7 mouse cellular contexts compared by ENCODE assay signal in genomic region chr3:152210728-152211391, GRCm38 (mm10). TPM values are rescaled to one million over a fixed set of nuclear protein-coding genes. Genes with fewer than 3 reads are reported as not detected.
DNase-seq lines count a peak whose midpoint lies in the region; ATAC-seq lines count a peak whose summit lies in the region.

No protein-coding gene starts in this region.

- peak; percentile 73 to 77 for DNase-seq in adrenal gland, adult 18-20 months (ENCODE audit: low spot score in 2 of 2)
- peak; percentile 73 for DNase-seq in embryo, embryonic 11 days
- peak; percentile 64 for DNase-seq in gastrocnemius, postnatal 25 days
- peak; percentile 80 for DNase-seq in limb, embryonic 11.5 days (ENCODE audit: low spot score)
- peak; percentile 59 for DNase-seq in spleen, adult 12 weeks (ENCODE audit: low spot score)

- peak overlapping the region; percentile 84 for H3K4me2 ChIP-seq in intestine, embryonic 15.5 days (replicated peaks)
- H3K4me2 ChIP-seq in limb, embryonic 11.5 days (ENCODE audit: low read depth, severe bottlenecking) = peak overlapping the region; percentile 87
- peak overlapping the region; percentile 95 for H3K4me2 ChIP-seq in midbrain, embryonic 12.5 days (replicated peaks)

- H3K36me3 ChIP-seq in intestine, embryonic 15.5 days = no peaks in the 10 kb centered on the region
- H3K36me3 ChIP-seq in limb, embryonic 11.5 days (ENCODE audit: control insufficient read depth, insufficient read depth, low read length) = peaks cover 3% of the 10 kb centered on the region; the same call in 1 of the 2 replicates
- H3K36me3 ChIP-seq in midbrain, embryonic 12.5 days = peaks cover 5% of the 10 kb centered on the region

- H3K9ac ChIP-seq in intestine, embryonic 15.5 days = peak overlapping the region; percentile 100
- H3K9ac ChIP-seq in limb, embryonic 11.5 days (ENCODE audit: low read length) = peak overlapping the region; percentile 100
- peak overlapping the region; percentile 99 for H3K9ac ChIP-seq in midbrain, embryonic 12.5 days (replicated peaks)

- H3K27me3 ChIP-seq in intestine, embryonic 15.5 days (replicated peaks) = no peaks in the 10 kb centered on the region
- no peaks in the 10 kb centered on the region for H3K27me3 ChIP-seq in limb, embryonic 11.5 days (ENCODE audit: control insufficient read depth, insufficient read depth, low read length)
- no peaks in the 10 kb centered on the region for H3K27me3 ChIP-seq in midbrain, embryonic 12.5 days

- peaks cover 16% of the 10 kb centered on the region; the same call in 1 of the 2 replicates for H3K4me1 ChIP-seq in intestine, embryonic 15.5 days (replicated peaks)
- peaks cover 9% of the 10 kb centered on the region; the same call in 1 of the 2 replicates for H3K4me1 ChIP-seq in limb, embryonic 11.5 days (ENCODE audit: control insufficient read depth, insufficient read depth, low read length)
- peaks cover 27% of the 10 kb centered on the region for H3K4me1 ChIP-seq in midbrain, embryonic 12.5 days

- peak overlapping the region; percentile 96 for H3K4me3 ChIP-seq in intestine, embryonic 15.5 days (replicated peaks)
- peak overlapping the region; percentile 96 for H3K4me3 ChIP-seq in limb, embryonic 11.5 days (ENCODE audit: low read depth, low read length)
- H3K4me3 ChIP-seq in midbrain, embryonic 12.5 days = peak overlapping the region; percentile 99

- peak; percentile 70 for ATAC-seq in intestine, embryonic 15.5 days
- ATAC-seq in limb, embryonic 11.5 days (ENCODE audit: insufficient number of reproducible peaks, low FRiP score, low TSS enrichment, low read depth) = peak; percentile 58
- peak; percentile 61 for ATAC-seq in midbrain, embryonic 12.5 days (ENCODE audit: low FRiP score, low read depth)

- WGBS in intestine, embryonic 15.5 days = under 1% methylated on average over 64 of the region's 68 CpGs
- WGBS in limb, embryonic 11.5 days = under 1% methylated on average over 58 of the region's 68 CpGs
- whole genome bisulfite sequencing in midbrain, embryonic 12.5 days = under 1% methylated on average over 37 of the region's 68 CpGs

- H3K27ac ChIP-seq in intestine, embryonic 15.5 days = peak overlapping the region; percentile 99
- peak overlapping the region; percentile 99 for H3K27ac ChIP-seq in limb, embryonic 11.5 days (replicated peaks; ENCODE audit: low read depth, low read length)
- H3K27ac ChIP-seq in midbrain, embryonic 12.5 days (replicated peaks) = peak overlapping the region; percentile 100

- H3K9me3 ChIP-seq in intestine, embryonic 15.5 days = no peaks in the 10 kb centered on the region
- no peaks in the 10 kb centered on the region for H3K9me3 ChIP-seq in limb, embryonic 11.5 days (ENCODE audit: control insufficient read depth, low read length)
- no peaks in the 10 kb centered on the region for H3K9me3 ChIP-seq in midbrain, embryonic 12.5 days

RNA-seq across cellular contexts. Expression of gene Fubp1, which starts 0.6 kb away (rescaled TPM):
- total RNA-seq in adrenal gland, adult 18-20 months (2021) = 100 to 1,000 TPM; 107 to 113 TPM
- total RNA-seq in gastrocnemius, postnatal 25 days (2021) = 10 to 100 TPM; 29.1 to 29.7 TPM
- 177 and 205 TPM in 2 replicates for polyA plus RNA-seq in intestine, embryonic 15.5 days (2015; fragmentation: Nextera tagmentation; extraction: Ambion mirVana)
- polyA plus RNA-seq in limb, embryonic 11.5 days (2014; fragmentation: Nextera tagmentation; extraction: Ambion mirVana) = 452 and 482 TPM in 2 replicates
- polyA plus RNA-seq in midbrain, embryonic 12.5 days (2016; fragmentation: Nextera tagmentation; extraction: Ambion mirVana) = 393 and 419 TPM in 2 replicates

RNA-seq across cellular contexts. Expression of gene Dnajb4, which starts 0.8 kb away (rescaled TPM):
- total RNA-seq in adrenal gland, adult 18-20 months (2021) = 10 to 100 TPM; 75.4 to 76.8 TPM
- 10 to 100 TPM; 43.3 to 47.7 TPM for total RNA-seq in gastrocnemius, postnatal 25 days (2021)
- 23.1 and 25.5 TPM in 2 replicates for polyA plus RNA-seq in intestine, embryonic 15.5 days (2015; fragmentation: Nextera tagmentation; extraction: Ambion mirVana)
- 32.4 and 33.2 TPM in 2 replicates for polyA plus RNA-seq in limb, embryonic 11.5 days (2014; fragmentation: Nextera tagmentation; extraction: Ambion mirVana)
- polyA plus RNA-seq in midbrain, embryonic 12.5 days (2016; fragmentation: Nextera tagmentation; extraction: Ambion mirVana) = 27.4 and 31.2 TPM in 2 replicates

RNA-seq across cellular contexts. Expression of gene Gipc2, which starts 44.8 kb away (rescaled TPM):
- total RNA-seq in adrenal gland, adult 18-20 months (2021) = under 1 TPM in 1 of 2 experiments, not detected in 1; 0.30 TPM
- total RNA-seq in gastrocnemius, postnatal 25 days (2021) = under 1 TPM; 0.24 to 0.59 TPM
- 171 and 172 TPM in 2 replicates for polyA plus RNA-seq in intestine, embryonic 15.5 days (2015; fragmentation: Nextera tagmentation; extraction: Ambion mirVana)
- polyA plus RNA-seq in limb, embryonic 11.5 days (2014; fragmentation: Nextera tagmentation; extraction: Ambion mirVana) = 3.0 and 3.3 TPM in 2 replicates
- polyA plus RNA-seq in midbrain, embryonic 12.5 days (2016; fragmentation: Nextera tagmentation; extraction: Ambion mirVana) = 1.5 and 2.4 TPM in 2 replicates

RNA-seq across cellular contexts. Expression of gene Nexn, which starts 55.3 kb away (rescaled TPM):
- 1 to 10 TPM; 4.3 to 5.8 TPM for total RNA-seq in adrenal gland, adult 18-20 months (2021)
- 100 to 1,000 TPM; 331 to 433 TPM for total RNA-seq in gastrocnemius, postnatal 25 days (2021)
- 23.3 and 31.2 TPM in 2 replicates for polyA plus RNA-seq in intestine, embryonic 15.5 days (2015; fragmentation: Nextera tagmentation; extraction: Ambion mirVana)
- polyA plus RNA-seq in limb, embryonic 11.5 days (2014; fragmentation: Nextera tagmentation; extraction: Ambion mirVana) = 8.7 and 9.1 TPM in 2 replicates
- 5.4 and 7.0 TPM in 2 replicates for polyA plus RNA-seq in midbrain, embryonic 12.5 days (2016; fragmentation: Nextera tagmentation; extraction: Ambion mirVana)

Comparison
In these comparisons a context has a peak if more than half of its experiments do, and no peak if none do; other contexts are left out.
1. Peak in every context shown above with its lines: DNase-seq, ATAC-seq, H3K4me3 ChIP-seq and H3K27ac ChIP-seq.
2. RNA of gene Gipc2, which starts 44.8 kb away (polyA plus RNA-seq): 171 to 172 TPM in intestine, embryonic 15.5 days; 3.0 to 3.3 TPM in limb, embryonic 11.5 days and 1.5 to 2.4 TPM in midbrain, embryonic 12.5 days; every median in the first group is over 10 times any median in the second.